Mouse (Mus musculus) hindbrain, embryonic 16.5 days (tissue): ENCODE data around the gene Spint5. TPM values are rescaled to one million over a fixed set of nuclear protein-coding genes. Genes with fewer than 3 reads are reported as not detected.

Source experiments
- ATAC-seq: fragments of 200-750 bp; cut with Nextera tagmentation; 2 replicates; pipeline ENCODE4 v1.8.0; 2017; ENCODE audit warnings: moderate TSS enrichment, moderate library complexity
- H3K27ac ChIP-seq: fragments of 300-500 bp; sonication (generic); 2 replicates; pipeline ENCODE4 v1.5.1; 2014; ENCODE audit warnings: low read depth, mild to moderate bottlenecking, control low read depth, low read length, moderate library complexity
- H3K27me3 ChIP-seq: fragments of 300-500 bp; sonication (generic); replicated peaks from 2 replicates; pipeline ENCODE4 v1.6.1; 2014; ENCODE audit warnings: low read length; ENCODE audit not compliant: control insufficient read depth, insufficient read depth
- H3K36me3 ChIP-seq: fragments of 300-500 bp; sonication (generic); 2 replicates; pipeline ENCODE4 v1.6.1; 2014; ENCODE audit warnings: mild to moderate bottlenecking, low read length, moderate library complexity, mixed read lengths; ENCODE audit not compliant: control insufficient read depth, insufficient read depth
- H3K4me1 ChIP-seq: fragments of 300-500 bp; sonication (generic); 2 replicates; pipeline ENCODE4 v1.6.1; 2014; ENCODE audit warnings: low read depth, low read length; ENCODE audit not compliant: control insufficient read depth, insufficient read depth
- H3K4me2 ChIP-seq: fragments of 300-500 bp; sonication (generic); 2 replicates; pipeline ENCODE4 v1.6.1; 2014; ENCODE audit warnings: mild to moderate bottlenecking, low read length, control low read depth, moderate library complexity
- H3K4me3 ChIP-seq: fragments of 300-500 bp; sonication (generic); 2 replicates; pipeline ENCODE4 v1.5.1; 2014; ENCODE audit warnings: mild to moderate bottlenecking, low read length, control low read depth, moderate library complexity
- H3K9ac ChIP-seq: fragments of 300-500 bp; sonication (generic); 2 replicates; pipeline ENCODE4 v1.6.1; 2014; ENCODE audit warnings: low read depth, mild to moderate bottlenecking, control low read depth, low read length, moderate library complexity
- H3K9me3 ChIP-seq: fragments of 300-500 bp; sonication (generic); 2 replicates; pipeline ENCODE4 v1.6.1; 2014; ENCODE audit warnings: mild to moderate bottlenecking, low read length, moderate library complexity; ENCODE audit not compliant: control insufficient read depth
- WGBS: fragments of 180-500 bp; shearing (Covaris S2); extraction: QIAGEN DNeasy Blood & Tissue Kit; methylation state at CpG from one replicate; pipeline ENCODE4 v1.1.7; 2014; 5-methylcytosine and 5-hydroxymethylcytosine counted together
- polyA plus RNA-seq: library from polyadenylated mRNA; unstranded; fragments of >200 nt; fragmentation: Nextera tagmentation; extraction: Ambion mirVana; gene quantifications from 2 replicates; pipeline ENCODE4 v1.2.1, GENCODE M21; 2015

Gene Spint5
- polyA plus RNA-seq = not detected in 2 replicates

GRCm38 (mm10) chr2:164715005-164715404 lies at the start of gene Spint5:
Gene Spint5 (plus strand): TSS chr2:164715305.
- no peak within 1 kb of the TSS for H3K9ac ChIP-seq
- no peak within 1 kb of the TSS for H3K4me3 ChIP-seq
- no peak for ATAC-seq
- H3K36me3 ChIP-seq = no peaks in the 10 kb centered on the region
- H3K27me3 ChIP-seq = no peaks in the 10 kb centered on the region
- no peak within 1 kb of the TSS for H3K27ac ChIP-seq
- H3K9me3 ChIP-seq = no peaks in the 10 kb centered on the region
- 85% methylated on average over 6 of the region's 6 CpGs for WGBS
- no peaks in the 10 kb centered on the region for H3K4me1 ChIP-seq
- H3K4me2 ChIP-seq = no peak within 1 kb of the TSS

DNA sequence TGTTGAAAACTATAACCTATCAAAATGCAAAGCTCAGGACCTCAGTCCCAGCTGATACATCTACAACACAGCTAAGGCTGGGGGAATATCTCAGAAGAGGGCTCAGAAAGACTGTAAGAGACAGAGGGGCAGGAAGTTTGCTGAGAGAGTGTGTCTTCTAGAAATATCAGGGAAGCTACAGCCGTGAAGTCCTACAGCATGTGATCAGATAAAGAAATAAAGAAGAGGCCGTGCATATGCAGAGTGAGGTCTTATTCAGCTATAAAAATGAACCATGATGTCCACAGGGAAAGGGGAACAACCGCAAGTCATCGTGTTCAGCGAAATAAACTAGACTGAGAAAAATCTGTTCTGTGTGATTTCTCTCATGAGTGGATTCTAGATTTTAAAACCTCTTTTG lies 44.8 kb upstream of the Spint5 start:
- H3K4me3 ChIP-seq = no peak overlapping the region
- no peaks in the 10 kb centered on the region for H3K4me1 ChIP-seq
- H3K9ac ChIP-seq = no peak overlapping the region
- no peak overlapping the region for H3K27ac ChIP-seq
- no peak for ATAC-seq
- no peaks in the 10 kb centered on the region for H3K36me3 ChIP-seq
- no peak overlapping the region for H3K4me2 ChIP-seq
- peaks cover 3% of the 10 kb centered on the region; the same call in 1 of the 2 replicates for H3K9me3 ChIP-seq
- WGBS = 80% methylated on average over 5 of the region's 5 CpGs
- H3K27me3 ChIP-seq = no peaks in the 10 kb centered on the region

GRCm38 (mm10) chr2:164670938-164671337 lies 44.2 kb upstream of the Spint5 start:
- H3K27me3 ChIP-seq = no peaks in the 10 kb centered on the region
- ATAC-seq = no peak

DNA sequence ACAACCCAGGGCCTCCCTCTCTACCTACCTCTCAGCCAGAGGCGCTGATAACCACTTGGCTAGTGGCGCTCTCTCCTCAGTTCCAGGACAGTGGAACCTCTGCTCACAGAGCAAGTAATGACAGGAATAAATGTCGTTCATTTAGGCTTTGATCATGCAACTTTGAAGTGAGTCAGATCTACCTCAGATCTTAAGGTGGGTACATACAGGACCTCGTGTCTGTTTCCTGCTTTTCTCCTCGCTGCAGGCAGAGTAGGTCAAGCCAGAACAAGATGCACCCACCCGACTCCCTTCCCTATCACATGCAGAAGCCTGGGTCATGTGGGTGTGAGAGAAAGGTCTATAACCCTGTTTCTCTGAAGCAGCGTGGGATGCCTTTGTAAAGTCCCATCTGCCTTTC lies 41.1 kb upstream of the Spint5 start, which contains the start of gene Wfdc11:
Wfdc11 (minus strand) TSS at position 101 of the 400 bp plus-strand sequence.
- no peaks in the 10 kb centered on the region for H3K36me3 ChIP-seq
- WGBS = 84% methylated on average over 7 of the region's 7 CpGs
- H3K4me2 ChIP-seq = no peak within 1 kb of the TSS
- H3K9me3 ChIP-seq = peaks cover 3% of the 10 kb centered on the region; the same call in 1 of the 2 replicates
- H3K9ac ChIP-seq = no peak within 1 kb of the TSS
- H3K4me3 ChIP-seq = no peak within 1 kb of the TSS
- H3K27me3 ChIP-seq = no peaks in the 10 kb centered on the region
- no peak within 1 kb of the TSS for H3K27ac ChIP-seq
- ATAC-seq = no peak
- peaks cover 4% of the 10 kb centered on the region for H3K4me1 ChIP-seq

More at GRCm38 (mm10) chr2:164670938-164671337, 44.2 kb upstream of the Spint5 start:
- H3K9ac ChIP-seq = no peak overlapping the region
- H3K36me3 ChIP-seq = no peaks in the 10 kb centered on the region
- H3K9me3 ChIP-seq = peaks cover 3% of the 10 kb centered on the region; the same call in 1 of the 2 replicates
- no peak overlapping the region for H3K4me2 ChIP-seq
- WGBS = 26% methylated on average over 1 of the region's 1 CpGs
- no peak overlapping the region for H3K4me3 ChIP-seq
- H3K27ac ChIP-seq = no peak overlapping the region
- H3K4me1 ChIP-seq = no peaks in the 10 kb centered on the region

DNA sequence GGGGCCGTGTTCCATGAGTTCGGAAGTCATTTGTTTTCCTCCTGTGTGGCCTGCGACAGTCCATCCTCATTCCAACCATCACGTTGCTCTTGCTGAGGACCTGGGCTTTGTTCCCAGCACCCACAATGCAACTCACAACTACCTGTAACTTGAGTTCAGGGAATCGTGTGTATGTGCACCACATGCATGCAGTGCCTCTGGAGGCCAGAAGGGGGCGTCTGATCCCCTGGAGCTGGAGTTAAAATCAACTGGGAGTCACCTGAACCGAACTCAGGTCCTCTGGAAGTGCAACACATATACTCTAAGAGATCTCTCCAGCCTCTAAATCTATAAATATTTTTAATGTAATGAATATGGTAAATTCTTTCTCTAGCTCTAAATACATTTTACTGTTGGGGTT lies 39.0 kb upstream of the Spint5 start:
- Histone ChIP-seq H3K4me3 (no peak overlapping the region), H3K4me2 (no peak overlapping the region), H3K36me3 (no peaks in the 10 kb centered on the region), H3K4me1 (peaks cover 7% of the 10 kb centered on the region), H3K9ac (no peak overlapping the region), H3K27me3 (no peaks in the 10 kb centered on the region), H3K27ac (no peak overlapping the region), H3K9me3 (peaks cover 3% of the 10 kb centered on the region; the same call in 1 of the 2 replicates)
- ATAC-seq = no peak
- WGBS = 81% methylated on average over 7 of the region's 7 CpGs

DNA sequence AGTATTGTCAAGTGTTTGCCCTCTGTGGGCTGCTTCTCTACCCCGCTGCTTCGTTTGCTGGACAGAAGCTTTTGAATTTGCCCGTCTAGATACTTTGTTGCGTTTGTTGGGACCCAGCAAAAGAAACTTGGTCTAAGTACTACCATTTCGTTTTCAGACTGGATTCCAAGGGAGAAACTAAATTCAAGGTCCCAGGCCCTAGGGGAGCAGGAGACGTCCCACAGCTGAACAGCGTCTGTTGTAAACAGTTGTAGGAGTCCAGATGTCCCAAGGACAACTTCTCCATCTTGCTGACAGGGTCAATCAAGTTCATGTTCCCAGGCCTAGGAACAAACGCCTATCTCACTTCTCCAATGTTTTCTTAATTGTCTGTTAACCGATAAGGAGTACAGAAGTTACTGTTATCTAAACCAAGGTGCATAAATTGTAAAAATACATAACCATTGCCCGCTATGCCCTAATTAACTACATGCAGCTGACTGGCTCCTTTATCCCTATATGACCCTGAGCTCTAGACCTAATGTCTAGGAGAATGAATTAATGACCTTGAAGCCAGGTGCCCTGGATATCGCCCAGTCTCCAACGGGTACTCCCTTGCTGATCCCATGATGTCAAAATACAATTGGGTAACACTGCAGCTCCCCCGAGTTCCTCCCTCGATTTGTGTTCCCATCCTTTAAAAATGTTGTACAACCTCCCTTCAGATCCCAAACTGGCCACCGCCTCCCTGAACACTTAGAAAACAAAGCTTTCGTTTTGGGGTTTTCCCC lies 38.0 kb upstream of the Spint5 start:
- Histone ChIP-seq H3K9me3 (peaks cover 3% of the 10 kb centered on the region; the same call in 1 of the 2 replicates), H3K9ac (no peak overlapping the region), H3K27ac (no peak overlapping the region), H3K36me3 (no peaks in the 10 kb centered on the region), H3K27me3 (no peaks in the 10 kb centered on the region), H3K4me3 (no peak overlapping the region), H3K4me2 (no peak overlapping the region), H3K4me1 (peaks cover 7% of the 10 kb centered on the region)
- ATAC-seq = no peak
- WGBS = 90% methylated on average over 16 of the region's 16 CpGs

GRCm38 (mm10) chr2:164678848-164679625 lies 36.1 kb upstream of the Spint5 start:
- Histone ChIP-seq H3K4me2 (peak overlapping the region; percentile 61), H3K9ac (peak overlapping the region; percentile 44; the same call in 1 of the 2 replicates), H3K4me3 (peak overlapping the region; percentile 37), H3K36me3 (no peaks in the 10 kb centered on the region), H3K27me3 (no peaks in the 10 kb centered on the region), H3K4me1 (peaks cover 7% of the 10 kb centered on the region), H3K9me3 (no peaks in the 10 kb centered on the region), H3K27ac (no peak overlapping the region)
- WGBS = 22% methylated on average over 19 of the region's 19 CpGs
- peak; percentile 79 for ATAC-seq

- Histone ChIP-seq H3K36me3 (no peaks in the 10 kb centered on the region), H3K4me3 (no peak overlapping the region), H3K27me3 (no peaks in the 10 kb centered on the region), H3K4me2 (no peak overlapping the region), H3K27ac (no peak overlapping the region), H3K9ac (no peak overlapping the region), H3K4me1 (peaks cover 7% of the 10 kb centered on the region), H3K9me3 (no peaks in the 10 kb centered on the region)
- WGBS = 64% methylated on average over 3 of the region's 3 CpGs
- ATAC-seq = no peak
These were observed 35.2 kb upstream of the Spint5 start for GRCm38 (mm10) chr2:164679906-164680305.

DNA sequence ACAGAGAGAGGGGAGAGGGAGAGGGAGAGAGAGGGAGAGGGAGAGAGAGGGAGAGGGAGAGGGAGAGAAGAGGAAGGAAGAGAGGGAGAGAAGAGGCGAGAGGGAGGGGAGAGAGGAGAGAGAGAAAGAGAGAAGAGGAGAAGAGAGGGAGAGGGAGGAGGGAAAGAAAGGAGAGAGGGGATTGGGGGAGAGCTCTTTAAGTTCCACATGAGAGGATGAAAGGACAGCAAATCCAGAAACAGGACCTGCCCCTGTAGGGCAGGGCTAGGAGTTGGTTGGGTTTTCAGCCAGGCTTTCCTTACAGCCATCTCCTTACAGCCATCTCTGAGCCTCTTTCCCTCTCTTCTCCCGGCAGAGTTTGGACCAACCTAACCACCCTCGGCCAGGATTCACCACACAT lies 30.3 kb upstream of the Spint5 start, which contains the start of gene Wfdc13:
Wfdc13 (plus strand) TSS at position 301 of the 400 bp plus-strand sequence.
- no peak within 1 kb of the TSS for H3K27ac ChIP-seq
- H3K4me3 ChIP-seq = no peak within 1 kb of the TSS
- H3K36me3 ChIP-seq = no peaks in the 10 kb centered on the region
- no peaks in the 10 kb centered on the region for H3K4me1 ChIP-seq
- 80% methylated on average over 3 of the region's 3 CpGs for WGBS
- no peak within 1 kb of the TSS for H3K4me2 ChIP-seq
- ATAC-seq = no peak
- H3K9me3 ChIP-seq = no peaks in the 10 kb centered on the region
- H3K9ac ChIP-seq = no peak within 1 kb of the TSS
- no peaks in the 10 kb centered on the region for H3K27me3 ChIP-seq
